Mouse (Mus musculus): ENCODE data around the gene Tmem87b. TPM values are rescaled to one million over a fixed set of nuclear protein-coding genes. Genes with fewer than 3 reads are reported as not detected.

The Tmem87b gene
- polyA plus RNA-seq, 1 experiment from 2014 or later = 38.0 TPM

Other genes with a start within 250 kb of the Tmem87b start
- not detected in 2 replicates for gene Spdye4c, start 226.9 kb upstream of the Tmem87b start, polyA plus RNA-seq (2014; fragmentation: Nextera tagmentation; extraction: Ambion mirVana)
- gene Anapc1, start 130.7 kb upstream of the Tmem87b start, polyA plus RNA-seq (2014; fragmentation: Nextera tagmentation; extraction: Ambion mirVana) = 86.0 and 86.3 TPM in 2 replicates
- gene Mertk, start 119.2 kb upstream of the Tmem87b start, polyA plus RNA-seq (2014; fragmentation: Nextera tagmentation; extraction: Ambion mirVana) = 5.4 and 6.1 TPM in 2 replicates
- 2.9 and 3.4 TPM in 2 replicates for gene Fbln7, start 44.9 kb downstream of the Tmem87b start, polyA plus RNA-seq (2014; fragmentation: Nextera tagmentation; extraction: Ambion mirVana)
- 8.1 and 9.0 TPM in 2 replicates for gene Zc3h8, start 126.0 kb downstream of the Tmem87b start, polyA plus RNA-seq (2014; fragmentation: Nextera tagmentation; extraction: Ambion mirVana)
- 2.6 TPM in 2 replicates for gene Zc3h6, start 149.3 kb downstream of the Tmem87b start, polyA plus RNA-seq (2014; fragmentation: Nextera tagmentation; extraction: Ambion mirVana)
- 15.6 and 18.1 TPM in 2 replicates for gene Gm10762, start 149.6 kb downstream of the Tmem87b start, polyA plus RNA-seq (2014; fragmentation: Nextera tagmentation; extraction: Ambion mirVana)
- 0.21 and 0.22 TPM in 2 replicates for gene Vinac1, start 230.1 kb downstream of the Tmem87b start, polyA plus RNA-seq (2014; fragmentation: Nextera tagmentation; extraction: Ambion mirVana)
- gene Ttl, start 247.8 kb downstream of the Tmem87b start, polyA plus RNA-seq (2014; fragmentation: Nextera tagmentation; extraction: Ambion mirVana) = 22.2 and 24.8 TPM in 2 replicates